Mouse (Mus musculus) liver, embryonic 13.5 days (tissue): ENCODE data around the gene Sash3. TPM values are rescaled to one million over a fixed set of nuclear protein-coding genes. Genes with fewer than 3 reads are reported as not detected.
A peak's percentile ranks its signal among the peaks of the same experiment; 100 is the strongest.

ENCODE experiments used
- ATAC-seq: fragments of 200-750 bp; cut with Nextera tagmentation; 2 replicates; pipeline ENCODE4 v1.8.0; 2017; ENCODE audit warnings: low read depth, mild to moderate bottlenecking, moderate number of reproducible peaks, moderate library complexity
- DNase-seq: peaks from one replicate; pipeline ENCODE4 v3.0.0; 2022
- H3K27ac ChIP-seq: fragments of 300-500 bp; sonication (generic); 2 replicates; pipeline ENCODE4 v1.5.1; 2015; ENCODE audit warnings: moderate library complexity, mild to moderate bottlenecking, inconsistent platforms
- H3K27me3 ChIP-seq: fragments of 300-500 bp; sonication (generic); 2 replicates; pipeline ENCODE4 v1.6.1; 2015; ENCODE audit warnings: mild to moderate bottlenecking, inconsistent platforms
- H3K36me3 ChIP-seq: fragments of 300-500 bp; sonication (generic); 2 replicates; pipeline ENCODE4 v1.6.1; 2015; ENCODE audit warnings: mild to moderate bottlenecking, inconsistent platforms
- H3K4me1 ChIP-seq: fragments of 300-500 bp; sonication (generic); replicated peaks from 2 replicates; pipeline ENCODE4 v1.6.1; 2015; ENCODE audit warnings: inconsistent platforms
- H3K4me2 ChIP-seq: fragments of 300-500 bp; sonication (generic); 2 replicates; pipeline ENCODE4 v1.6.1; 2015; ENCODE audit warnings: inconsistent platforms, mild to moderate bottlenecking, moderate library complexity
- H3K4me3 ChIP-seq: fragments of 300-500 bp; sonication (generic); replicated peaks from 2 replicates; pipeline ENCODE4 v1.5.1; 2015; ENCODE audit warnings: mild to moderate bottlenecking, inconsistent platforms
- H3K9ac ChIP-seq: fragments of 300-500 bp; sonication (generic); 2 replicates; pipeline ENCODE4 v1.6.1; 2015; ENCODE audit warnings: mild to moderate bottlenecking, inconsistent platforms
- H3K9me3 ChIP-seq: fragments of 300-500 bp; sonication (generic); replicated peaks from 2 replicates; pipeline ENCODE4 v1.6.1; 2016; ENCODE audit warnings: inconsistent platforms
- WGBS: fragments of 180-500 bp; shearing (Covaris S2); methylation state at CpG from one replicate; pipeline ENCODE4 v1.1.7; 2015; ENCODE audit not compliant: insufficient replicate concordance; 5-methylcytosine and 5-hydroxymethylcytosine counted together
- polyA plus RNA-seq: library from polyadenylated mRNA; unstranded; fragments of >200 nt; fragmentation: Nextera tagmentation; extraction: Ambion mirVana; gene quantifications from 2 replicates; pipeline ENCODE4 v1.2.1, GENCODE M21; 2015

The Sash3 gene
- polyA plus RNA-seq, 1 experiment from 2014 or later = 6.7 TPM

- no peak for DNase-seq
- H3K27me3 ChIP-seq = no peaks in the 10 kb centered on the region
- peak overlapping the region; percentile 53 for H3K9ac ChIP-seq
- H3K27ac ChIP-seq = no peak overlapping the region
- H3K4me1 ChIP-seq = peaks cover 48% of the 10 kb centered on the region
- peak overlapping the region; percentile 63 for H3K4me2 ChIP-seq
- 18% methylated on average over 26 of the region's 26 CpGs for WGBS
- ATAC-seq = peak; percentile 61
- no peaks in the 10 kb centered on the region for H3K9me3 ChIP-seq
- no peaks in the 10 kb centered on the region for H3K36me3 ChIP-seq
- peak overlapping the region; percentile 46 for H3K4me3 ChIP-seq
These were observed 2.6 kb upstream of the Sash3 start for GRCm38 (mm10) chrX:48143415-48144335.

- WGBS = 39% methylated on average over 2 of the region's 2 CpGs
- Histone ChIP-seq H3K4me3 (peak overlapping the region; percentile 26), H3K9me3 (no peaks in the 10 kb centered on the region), H3K4me2 (peak overlapping the region; percentile 30; the same call in 1 of the 2 replicates), H3K9ac (0 out of 2 replicates have a peak overlapping the region, but pooled peaks have one; percentile 13), H3K27me3 (no peaks in the 10 kb centered on the region), H3K36me3 (no peaks in the 10 kb centered on the region), H3K4me1 (peaks cover 21% of the 10 kb centered on the region), H3K27ac (peak overlapping the region; percentile 10; the same call in 1 of the 2 replicates)
- ATAC-seq (no peak), DNase-seq (no peak)
These were observed 990 bp downstream of the Sash3 start for GRCm38 (mm10) chrX:48147226-48147625.

- 42% methylated on average over 7 of the region's 7 CpGs for WGBS
- Histone ChIP-seq H3K4me1 (peaks cover 23% of the 10 kb centered on the region), H3K27ac (0 out of 2 replicates have a peak overlapping the region, but pooled peaks have one; percentile 10), H3K4me3 (peak overlapping the region; percentile 26; the same call in 1 of the 2 replicates), H3K36me3 (no peaks in the 10 kb centered on the region), H3K27me3 (no peaks in the 10 kb centered on the region), H3K4me2 (peak overlapping the region; percentile 30; the same call in 1 of the 2 replicates), H3K9ac (peak overlapping the region; percentile 22; the same call in 1 of the 2 replicates), H3K9me3 (no peaks in the 10 kb centered on the region)
- DNase-seq (no peak), ATAC-seq (no peak)
These were observed 1.5 kb downstream of the Sash3 start for GRCm38 (mm10) chrX:48147741-48148186.

DNA sequence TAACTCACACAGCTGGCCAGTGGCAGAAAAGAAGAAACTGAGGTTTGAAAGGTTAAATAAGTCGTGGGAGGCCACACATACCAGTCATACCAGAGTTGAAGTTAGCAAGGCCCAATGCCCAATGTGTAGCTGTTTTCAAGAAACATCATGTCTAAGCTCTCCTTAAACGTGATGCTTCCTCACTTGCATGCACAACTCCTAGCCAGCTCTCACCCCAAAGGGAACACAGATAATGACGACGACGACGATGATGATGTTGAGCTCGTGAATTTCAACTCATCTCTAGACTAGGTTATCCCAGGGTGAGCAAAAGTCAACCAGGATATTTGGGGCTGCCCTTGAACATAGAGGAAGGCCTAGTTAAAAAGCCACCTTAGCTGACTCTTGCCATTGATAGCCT is 5.9 kb downstream of the Sash3 start:
- no peak for DNase-seq
- H3K36me3 ChIP-seq = no peaks in the 10 kb centered on the region
- peaks cover 29% of the 10 kb centered on the region for H3K4me1 ChIP-seq
- no peaks in the 10 kb centered on the region for H3K27me3 ChIP-seq
- no peak overlapping the region for H3K9ac ChIP-seq
- H3K27ac ChIP-seq = no peak overlapping the region
- H3K4me3 ChIP-seq = no peak overlapping the region
- WGBS = 46% methylated on average over 7 of the region's 7 CpGs
- H3K4me2 ChIP-seq = no peak overlapping the region
- H3K9me3 ChIP-seq = no peaks in the 10 kb centered on the region
- no peak for ATAC-seq

DNA sequence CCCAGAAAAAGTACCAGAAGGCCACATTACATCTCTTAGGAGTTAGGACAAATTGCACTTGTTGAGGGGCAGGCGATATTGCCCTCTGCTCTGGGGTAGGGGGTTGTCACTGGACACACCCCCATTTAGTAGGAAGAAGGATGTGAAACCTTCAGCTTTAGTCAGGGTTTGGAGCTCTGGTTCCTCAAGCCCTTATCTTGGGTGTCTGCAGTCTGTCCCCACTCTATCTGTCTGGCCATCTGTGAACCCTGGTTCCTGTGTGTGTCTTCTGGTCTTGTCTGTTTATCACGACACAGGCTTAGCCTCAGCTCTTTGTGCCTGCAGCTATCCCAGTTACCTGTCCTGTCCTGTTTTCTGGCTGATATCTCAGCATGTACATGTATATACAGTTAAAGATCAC is 7.2 kb downstream of the Sash3 start:
- Histone ChIP-seq H3K27me3 (no peaks in the 10 kb centered on the region), H3K4me3 (no peak overlapping the region), H3K9ac (no peak overlapping the region), H3K4me2 (peak overlapping the region; percentile 12; the same call in 1 of the 2 replicates), H3K9me3 (no peaks in the 10 kb centered on the region), H3K4me1 (peaks cover 29% of the 10 kb centered on the region), H3K27ac (peak overlapping the region; percentile 68; the same call in 1 of the 2 replicates), H3K36me3 (no peaks in the 10 kb centered on the region)
- peak; percentile 64 for DNase-seq
- WGBS = 30% methylated on average over 2 of the region's 2 CpGs
- peak; percentile 99 for ATAC-seq

- H3K4me2 ChIP-seq = no peak overlapping the region
- WGBS = 35% methylated on average over 2 of the region's 2 CpGs
- ATAC-seq (no peak), DNase-seq (no peak)
- H3K4me3 ChIP-seq = no peak overlapping the region
- no peaks in the 10 kb centered on the region for H3K9me3 ChIP-seq
- H3K27me3 ChIP-seq = no peaks in the 10 kb centered on the region
- no peaks in the 10 kb centered on the region for H3K36me3 ChIP-seq
- no peak overlapping the region for H3K9ac ChIP-seq
- peaks cover 29% of the 10 kb centered on the region for H3K4me1 ChIP-seq
- H3K27ac ChIP-seq = peak overlapping the region; percentile 68
These were observed 7.7 kb downstream of the Sash3 start for GRCm38 (mm10) chrX:48153949-48154348.

- Histone ChIP-seq H3K4me2 (no peak overlapping the region), H3K9me3 (no peaks in the 10 kb centered on the region), H3K36me3 (no peaks in the 10 kb centered on the region), H3K27ac (no peak overlapping the region), H3K4me1 (peaks cover 29% of the 10 kb centered on the region), H3K9ac (no peak overlapping the region), H3K4me3 (no peak overlapping the region), H3K27me3 (no peaks in the 10 kb centered on the region)
- ATAC-seq = no peak
- 69% methylated on average over 6 of the region's 6 CpGs for WGBS
- no peak for DNase-seq
These were observed 9.3 kb downstream of the Sash3 start for GRCm38 (mm10) chrX:48155489-48155888.

DNA sequence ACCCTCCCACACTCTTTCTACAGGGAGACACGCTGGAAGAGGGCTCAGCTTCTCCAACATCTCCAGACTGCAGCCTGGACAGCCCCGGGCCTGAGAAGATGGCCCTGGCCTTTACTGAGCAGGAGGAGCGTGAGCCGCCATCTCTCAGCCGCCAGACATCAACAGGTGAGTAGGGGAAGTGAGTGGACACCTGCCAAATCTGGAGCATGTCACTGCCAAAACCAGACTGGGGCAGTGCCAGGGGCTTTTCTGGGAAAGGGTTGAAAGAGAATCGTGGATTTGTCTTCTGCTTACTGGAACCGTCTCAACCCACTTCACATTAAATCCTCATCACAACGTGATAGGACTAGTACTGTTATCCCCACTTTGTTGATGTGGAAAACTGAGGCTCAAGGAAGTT is 11.2 kb downstream of the Sash3 start:
- no peak for ATAC-seq
- Histone ChIP-seq H3K27me3 (no peaks in the 10 kb centered on the region), H3K4me1 (peaks cover 22% of the 10 kb centered on the region), H3K9me3 (no peaks in the 10 kb centered on the region), H3K4me3 (no peak overlapping the region), H3K9ac (no peak overlapping the region), H3K4me2 (no peak overlapping the region), H3K27ac (no peak overlapping the region), H3K36me3 (no peaks in the 10 kb centered on the region)
- WGBS = 75% methylated on average over 8 of the region's 8 CpGs
- no peak for DNase-seq

DNA sequence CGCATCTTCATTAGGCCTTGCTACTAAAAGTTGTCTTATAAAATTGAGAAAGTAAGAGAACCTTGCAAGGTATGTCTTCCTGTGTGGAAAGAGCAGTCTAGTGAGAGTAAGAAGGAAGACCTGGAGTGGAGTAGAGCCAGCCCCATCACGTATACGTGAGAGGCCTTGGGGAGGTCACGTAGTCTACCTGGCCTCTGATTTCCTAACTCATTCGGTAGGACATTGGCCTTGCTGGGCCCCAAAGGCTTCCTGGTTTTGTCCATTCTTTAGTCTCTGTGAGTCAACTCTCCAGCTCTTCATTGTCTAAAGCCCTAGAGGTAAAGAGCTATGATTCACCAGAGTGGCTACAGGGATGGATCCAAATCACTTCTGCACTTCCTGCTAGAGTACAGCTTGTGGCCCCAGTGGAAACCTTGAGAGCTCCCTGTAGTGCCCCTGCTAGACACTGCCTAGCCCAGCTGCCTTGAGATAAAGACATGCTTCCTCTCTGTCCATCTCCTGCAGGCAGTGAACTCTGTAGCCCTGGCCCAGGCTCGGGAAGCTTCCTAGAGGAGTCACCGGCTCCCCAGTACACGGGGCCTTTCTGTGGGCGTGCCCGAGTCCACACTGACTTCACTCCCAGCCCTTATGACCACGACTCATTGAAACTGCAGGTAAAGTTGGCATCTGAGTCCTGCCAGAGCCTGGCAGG is 12.1 kb downstream of the Sash3 start:
- H3K27ac ChIP-seq = no peak overlapping the region

DNA sequence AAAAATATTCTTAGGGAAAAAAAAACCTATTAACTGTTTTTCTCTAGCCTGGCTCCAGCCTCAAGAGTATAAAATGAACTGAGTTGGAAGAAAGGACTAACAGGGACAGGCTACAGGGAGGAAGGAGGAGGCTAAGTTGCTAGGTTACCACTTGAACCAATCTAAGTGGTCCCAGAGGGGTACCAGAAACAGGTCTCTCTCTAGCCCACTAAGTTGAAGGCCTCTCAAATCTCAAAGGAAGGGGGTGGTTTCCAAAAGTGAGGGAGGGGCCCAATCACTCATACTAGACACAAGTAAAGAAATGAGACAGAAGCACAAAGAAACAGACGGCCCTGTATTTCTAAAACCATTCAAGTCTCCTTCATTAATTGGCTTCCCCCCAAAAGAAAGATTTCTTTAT is 23.7 kb downstream of the Sash3 start:
- Histone ChIP-seq H3K4me3 (no peak overlapping the region), H3K4me1 (no peaks in the 10 kb centered on the region), H3K9me3 (no peaks in the 10 kb centered on the region), H3K9ac (no peak overlapping the region), H3K36me3 (no peaks in the 10 kb centered on the region), H3K4me2 (no peak overlapping the region), H3K27ac (no peak overlapping the region), H3K27me3 (no peaks in the 10 kb centered on the region)
- no peak for DNase-seq
- no peak for ATAC-seq
- 70% methylated on average over 1 of the region's 1 CpGs for WGBS

More for the DNA sequence above, 12.1 kb downstream of the Sash3 start:
- Histone ChIP-seq H3K27me3 (no peaks in the 10 kb centered on the region), H3K9ac (no peak overlapping the region), H3K4me1 (peaks cover 12% of the 10 kb centered on the region), H3K36me3 (no peaks in the 10 kb centered on the region), H3K4me3 (no peak overlapping the region), H3K9me3 (no peaks in the 10 kb centered on the region), H3K4me2 (no peak overlapping the region)
- 68% methylated on average over 11 of the region's 11 CpGs for WGBS
- no peak for ATAC-seq
- no peak for DNase-seq

DNA sequence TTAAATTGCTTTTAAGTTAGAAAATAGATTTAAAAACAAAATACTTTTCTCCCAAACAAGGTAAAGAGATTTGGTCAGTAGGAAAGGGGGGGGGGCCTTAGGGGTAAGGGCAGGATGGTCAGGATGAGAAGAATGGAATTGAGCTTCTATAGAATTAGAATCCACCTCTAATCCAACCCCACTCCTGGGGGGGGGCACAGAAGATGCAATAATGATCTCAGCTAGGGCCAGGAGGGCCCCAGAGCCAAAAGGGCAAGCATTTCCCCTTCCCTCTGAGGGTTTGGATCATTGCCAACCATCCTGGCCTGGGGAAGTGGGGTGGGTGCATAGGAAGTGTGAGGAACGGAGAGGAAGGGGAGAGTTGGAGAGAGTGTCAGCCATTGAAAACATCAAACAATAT is 24.1 kb downstream of the Sash3 start:
- ATAC-seq = no peak
- H3K9me3 ChIP-seq = no peaks in the 10 kb centered on the region
- WGBS = 23% methylated on average over 1 of the region's 1 CpGs
- H3K4me2 ChIP-seq = no peak overlapping the region
- no peaks in the 10 kb centered on the region for H3K36me3 ChIP-seq
- H3K4me3 ChIP-seq = no peak overlapping the region
- H3K27ac ChIP-seq = no peak overlapping the region
- no peaks in the 10 kb centered on the region for H3K4me1 ChIP-seq
- no peaks in the 10 kb centered on the region for H3K27me3 ChIP-seq
- H3K9ac ChIP-seq = no peak overlapping the region
- DNase-seq = no peak
